Mouse (Mus musculus) liver, embryonic 12.5 days (tissue): ENCODE measurements around the gene Nrd1. TPM values are rescaled to one million over a fixed set of nuclear protein-coding genes. Genes with fewer than 3 reads are reported as not detected.
A peak's percentile ranks its signal among the peaks of the same experiment; 100 is the strongest.

ENCODE experiments used
- ATAC-seq: fragments of 200-750 bp; cut with Nextera tagmentation; 2 replicates; pipeline ENCODE4 v1.8.0; 2017; ENCODE audit warnings: moderate number of reproducible peaks, mild to moderate bottlenecking, moderate library complexity
- H3K27ac ChIP-seq: fragments of 300-500 bp; sonication (generic); 2 replicates; pipeline ENCODE4 v1.5.1; 2016; ENCODE audit warnings: mild to moderate bottlenecking
- H3K27me3 ChIP-seq: fragments of 300-500 bp; sonication (generic); replicated peaks from 2 replicates; pipeline ENCODE4 v1.6.1; 2016; ENCODE audit warnings: mild to moderate bottlenecking, moderate library complexity
- H3K36me3 ChIP-seq: fragments of 300-500 bp; sonication (generic); 2 replicates; pipeline ENCODE4 v1.6.1; 2016; ENCODE audit warnings: mild to moderate bottlenecking, moderate library complexity
- H3K4me1 ChIP-seq: fragments of 300-500 bp; sonication (generic); 2 replicates; pipeline ENCODE4 v1.6.1; 2016
- H3K4me2 ChIP-seq: fragments of 300-500 bp; sonication (generic); 2 replicates; pipeline ENCODE4 v1.6.1; 2016; ENCODE audit warnings: mild to moderate bottlenecking, moderate library complexity
- H3K4me3 ChIP-seq: fragments of 300-500 bp; sonication (generic); 2 replicates; pipeline ENCODE4 v1.5.1; 2016; ENCODE audit warnings: mild to moderate bottlenecking, moderate library complexity
- H3K9ac ChIP-seq: fragments of 300-500 bp; sonication (generic); 2 replicates; pipeline ENCODE4 v1.6.1; 2016; ENCODE audit warnings: mild to moderate bottlenecking, moderate library complexity
- H3K9me3 ChIP-seq: fragments of 300-500 bp; sonication (generic); replicated peaks from 2 replicates; pipeline ENCODE4 v1.6.1; 2016; ENCODE audit warnings: mild to moderate bottlenecking, moderate library complexity
- WGBS: fragments of 180-500 bp; shearing (Covaris S2); methylation state at CpG from one replicate; pipeline ENCODE4 v1.1.7; 2016; ENCODE audit not compliant: insufficient replicate concordance; 5-methylcytosine and 5-hydroxymethylcytosine counted together
- polyA plus RNA-seq: library from polyadenylated mRNA; unstranded; fragments of >200 nt; fragmentation: Nextera tagmentation; extraction: Ambion mirVana; gene quantifications from 2 replicates; pipeline ENCODE4 v1.2.1, GENCODE M21; 2016

The Nrd1 gene
- polyA plus RNA-seq, 1 experiment from 2014 or later = 56.0 TPM

DNA sequence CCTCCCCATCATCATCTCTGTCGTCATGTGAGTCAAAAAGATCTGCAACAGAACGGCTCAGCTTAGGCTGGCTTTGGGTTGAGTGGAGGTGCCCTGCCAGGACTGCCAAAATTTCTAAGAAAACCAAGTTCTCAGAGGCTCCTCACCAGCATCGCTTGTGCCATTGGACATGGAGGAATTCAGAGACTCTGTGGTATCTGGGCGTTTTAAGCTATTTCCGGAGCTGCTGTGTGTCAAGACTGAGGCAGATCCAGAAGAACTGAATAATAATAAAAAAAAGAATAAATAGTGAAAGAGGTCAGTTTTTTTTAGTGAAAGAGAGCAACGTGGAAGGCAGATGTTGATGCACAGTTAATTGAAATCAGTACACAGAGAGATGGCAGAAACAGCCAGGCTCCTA lies 72.4 kb downstream of the Nrd1 start:
- H3K27me3 ChIP-seq = no peaks in the 10 kb centered on the region
- H3K4me1 ChIP-seq = no peaks in the 10 kb centered on the region
- no peak for ATAC-seq
- peaks cover 36% of the 10 kb centered on the region for H3K36me3 ChIP-seq
- no peak overlapping the region for H3K27ac ChIP-seq
- 75% methylated on average over 6 of the region's 6 CpGs for WGBS
- H3K9me3 ChIP-seq = no peaks in the 10 kb centered on the region
- no peak overlapping the region for H3K4me3 ChIP-seq
- no peak overlapping the region for H3K4me2 ChIP-seq
- H3K9ac ChIP-seq = no peak overlapping the region

DNA sequence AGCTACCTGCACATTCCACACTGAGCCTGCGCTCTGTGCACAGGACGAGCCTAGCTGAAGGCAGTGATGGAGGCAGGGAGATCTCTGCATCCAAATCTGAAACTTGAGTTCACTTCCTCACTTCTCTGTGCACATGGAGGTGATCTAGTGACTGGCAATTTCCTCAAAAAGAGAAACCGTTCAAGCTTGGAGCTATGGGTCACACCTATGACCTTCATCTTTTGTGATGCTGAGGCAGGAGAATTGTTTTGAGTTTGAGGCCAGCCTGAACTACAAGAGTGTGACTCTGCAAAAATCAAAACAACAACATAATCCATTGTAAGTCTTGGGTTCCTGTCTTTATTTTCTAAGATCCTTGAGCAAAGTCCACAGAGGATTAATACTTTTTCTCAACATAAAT lies 72.8 kb downstream of the Nrd1 start:
- Histone ChIP-seq H3K4me3 (no peak overlapping the region), H3K9ac (no peak overlapping the region), H3K36me3 (peaks cover 35% of the 10 kb centered on the region), H3K4me1 (no peaks in the 10 kb centered on the region), H3K27me3 (no peaks in the 10 kb centered on the region), H3K4me2 (no peak overlapping the region), H3K9me3 (no peaks in the 10 kb centered on the region), H3K27ac (no peak overlapping the region)
- ATAC-seq = no peak
- 82% methylated on average over 3 of the region's 3 CpGs for WGBS

DNA sequence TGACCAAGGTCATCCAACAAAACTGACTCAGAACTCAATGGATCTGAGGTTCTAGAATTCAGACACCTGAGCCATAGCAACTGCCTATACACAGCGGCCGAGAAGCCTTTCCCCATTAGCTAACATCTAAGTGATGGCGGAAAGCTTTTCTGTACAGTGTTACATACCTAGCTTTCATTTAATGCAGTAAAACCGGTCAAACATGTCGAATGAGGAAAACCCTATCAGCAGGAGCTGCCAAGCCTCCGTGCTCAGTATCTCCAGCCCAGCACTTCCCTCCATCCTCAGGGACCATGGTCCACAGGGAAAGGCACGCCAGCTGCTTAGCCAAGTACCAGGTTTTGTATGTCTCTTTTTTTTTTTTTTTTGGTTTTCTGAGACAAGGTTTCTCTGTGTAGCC lies 78.5 kb downstream of the Nrd1 start:
- Histone ChIP-seq H3K4me1 (no peaks in the 10 kb centered on the region), H3K9ac (no peak overlapping the region), H3K36me3 (peaks cover 51% of the 10 kb centered on the region), H3K4me3 (no peak overlapping the region), H3K27ac (no peak overlapping the region), H3K9me3 (no peaks in the 10 kb centered on the region), H3K4me2 (no peak overlapping the region), H3K27me3 (no peaks in the 10 kb centered on the region)
- ATAC-seq = no peak
- 86% methylated on average over 7 of the region's 7 CpGs for WGBS

DNA sequence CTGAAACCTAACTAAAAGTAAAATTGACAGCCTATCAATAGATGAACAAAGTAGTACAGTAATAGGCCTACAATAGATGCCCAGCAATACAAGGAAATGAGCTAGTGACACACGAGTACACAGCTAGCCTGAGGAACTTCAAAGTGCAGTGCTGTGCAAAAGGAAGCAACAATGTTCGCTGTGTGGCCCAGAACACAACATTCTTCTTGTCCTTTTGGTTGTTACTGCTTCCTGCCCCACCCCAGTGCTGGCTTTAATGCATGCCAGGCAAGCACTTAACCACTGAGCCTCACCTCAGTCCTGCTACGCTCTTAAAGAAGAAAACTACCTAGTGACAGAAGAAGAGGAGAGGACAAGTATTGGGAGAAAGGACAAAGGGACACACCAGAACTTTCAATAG lies 79.2 kb downstream of the Nrd1 start:
- ATAC-seq = no peak
- Histone ChIP-seq H3K9me3 (no peaks in the 10 kb centered on the region), H3K4me1 (no peaks in the 10 kb centered on the region), H3K27me3 (no peaks in the 10 kb centered on the region), H3K36me3 (peaks cover 51% of the 10 kb centered on the region), H3K4me2 (no peak overlapping the region), H3K4me3 (no peak overlapping the region), H3K27ac (no peak overlapping the region), H3K9ac (no peak overlapping the region)
- WGBS = 71% methylated on average over 3 of the region's 3 CpGs

DNA sequence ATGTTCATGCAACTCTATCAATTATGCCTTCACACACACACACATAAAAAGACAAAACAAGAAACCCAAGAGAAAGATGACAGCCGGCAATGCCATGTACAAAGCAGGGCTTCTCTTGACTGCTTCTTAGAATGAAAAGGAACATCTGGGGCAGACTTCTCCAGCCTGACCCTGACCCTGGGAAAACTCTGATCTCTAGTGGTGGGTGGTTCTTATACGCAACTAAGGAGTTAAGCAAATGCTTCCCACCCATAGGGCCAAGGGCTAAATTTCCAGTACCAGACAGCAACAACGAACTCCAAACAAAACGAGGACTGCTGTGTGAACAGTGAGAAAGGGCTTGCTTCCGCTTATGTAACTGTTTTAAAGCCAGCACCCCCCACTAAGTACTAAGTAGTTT lies 79.7 kb downstream of the Nrd1 start:
- H3K27ac ChIP-seq = no peak overlapping the region
- no peak overlapping the region for H3K4me2 ChIP-seq
- WGBS = 82% methylated on average over 5 of the region's 5 CpGs
- H3K4me3 ChIP-seq = no peak overlapping the region
- peaks cover 51% of the 10 kb centered on the region for H3K36me3 ChIP-seq
- no peaks in the 10 kb centered on the region for H3K9me3 ChIP-seq
- H3K9ac ChIP-seq = no peak overlapping the region
- no peaks in the 10 kb centered on the region for H3K4me1 ChIP-seq
- no peak for ATAC-seq
- no peaks in the 10 kb centered on the region for H3K27me3 ChIP-seq

DNA sequence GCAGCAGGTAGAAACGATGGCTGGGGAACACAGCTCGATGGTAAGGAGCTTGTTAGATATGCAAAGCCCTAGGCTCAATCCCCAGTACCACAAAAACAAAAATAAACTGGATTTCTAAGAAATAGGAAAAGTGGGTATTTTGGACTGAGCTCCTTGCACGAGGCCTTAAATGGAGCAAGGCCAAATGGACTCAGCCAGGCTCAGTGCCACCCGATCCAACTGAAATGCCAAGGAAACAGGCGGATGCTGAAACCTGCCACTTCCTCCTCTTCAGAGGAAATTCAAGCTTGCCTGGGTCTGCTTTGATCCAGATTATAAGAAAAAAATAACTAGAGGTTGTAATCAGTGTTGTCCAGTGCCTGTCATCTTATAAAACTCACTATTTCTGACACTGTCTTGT lies 88.7 kb downstream of the Nrd1 start:
- Histone ChIP-seq H3K4me1 (peaks cover 36% of the 10 kb centered on the region), H3K9ac (no peak overlapping the region), H3K36me3 (0 out of 2 replicates have a peak, but pooled peaks cover 17% of the 10 kb centered on the region), H3K4me2 (no peak overlapping the region), H3K27ac (no peak overlapping the region), H3K27me3 (no peaks in the 10 kb centered on the region), H3K4me3 (no peak overlapping the region), H3K9me3 (no peaks in the 10 kb centered on the region)
- ATAC-seq = no peak
- WGBS = 84% methylated on average over 5 of the region's 5 CpGs

DNA sequence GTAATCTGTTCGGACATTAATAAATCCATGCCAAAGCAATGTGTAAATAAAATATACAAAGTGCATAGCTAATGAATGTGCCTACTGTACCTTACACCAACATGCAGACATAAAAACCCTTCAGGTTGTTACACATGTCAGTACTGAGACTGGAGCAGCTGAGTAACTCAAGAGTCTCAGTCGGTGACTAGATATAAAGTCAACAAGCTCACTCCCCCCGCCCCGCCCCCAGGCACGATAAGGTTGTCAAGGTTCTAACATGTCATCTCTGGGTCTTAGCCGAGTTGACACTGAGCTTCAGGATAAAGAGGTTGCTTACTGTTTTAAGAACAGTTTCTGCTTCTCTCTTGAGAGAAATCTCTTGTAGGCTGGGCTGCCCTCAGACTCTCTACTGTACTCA lies 89.5 kb downstream of the Nrd1 start:
- peak overlapping the region; percentile 75 for H3K27ac ChIP-seq
- no peak overlapping the region for H3K4me3 ChIP-seq
- ATAC-seq = peak; percentile 73
- H3K4me2 ChIP-seq = peak overlapping the region; percentile 17; the same call in 1 of the 2 replicates
- H3K9me3 ChIP-seq = no peaks in the 10 kb centered on the region
- no peak overlapping the region for H3K9ac ChIP-seq
- no peaks in the 10 kb centered on the region for H3K27me3 ChIP-seq
- H3K36me3 ChIP-seq = 0 out of 2 replicates have a peak, but pooled peaks cover 17% of the 10 kb centered on the region
- H3K4me1 ChIP-seq = peaks cover 40% of the 10 kb centered on the region
- 35% methylated on average over 6 of the region's 6 CpGs for WGBS

DNA sequence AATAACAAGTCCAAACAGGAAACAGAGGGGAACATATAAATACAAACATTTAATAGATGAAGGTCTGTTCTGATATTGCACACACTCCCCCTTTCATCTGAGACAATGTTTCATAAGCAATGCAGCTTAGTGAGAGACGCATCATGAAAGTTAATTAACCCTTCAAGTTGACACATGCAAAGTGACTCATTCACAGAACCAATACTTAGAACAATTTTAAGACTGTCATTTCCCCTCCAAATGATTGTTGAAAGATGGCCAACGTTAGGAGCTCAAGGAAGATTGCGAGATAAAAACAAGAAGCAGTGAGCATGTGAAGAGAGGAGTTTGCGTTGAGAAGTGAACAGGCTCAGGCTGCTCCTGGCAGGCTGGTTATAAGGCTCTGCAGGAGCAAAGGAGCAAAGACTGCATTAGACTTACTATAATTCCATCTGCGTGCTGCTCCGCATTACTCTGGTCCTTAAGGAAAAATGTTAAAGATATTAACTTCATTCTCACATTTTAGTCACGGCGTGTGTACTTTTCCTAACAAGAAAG lies 90.9 kb downstream of the Nrd1 start:
- 81% methylated on average over 8 of the region's 8 CpGs for WGBS
- peaks cover 46% of the 10 kb centered on the region for H3K4me1 ChIP-seq
- ATAC-seq = no peak
- H3K36me3 ChIP-seq = 0 out of 2 replicates have a peak, but pooled peaks cover 11% of the 10 kb centered on the region
- H3K4me3 ChIP-seq = no peak overlapping the region
- no peaks in the 10 kb centered on the region for H3K9me3 ChIP-seq
- no peaks in the 10 kb centered on the region for H3K27me3 ChIP-seq
- no peak overlapping the region for H3K27ac ChIP-seq
- no peak overlapping the region for H3K4me2 ChIP-seq
- no peak overlapping the region for H3K9ac ChIP-seq

DNA sequence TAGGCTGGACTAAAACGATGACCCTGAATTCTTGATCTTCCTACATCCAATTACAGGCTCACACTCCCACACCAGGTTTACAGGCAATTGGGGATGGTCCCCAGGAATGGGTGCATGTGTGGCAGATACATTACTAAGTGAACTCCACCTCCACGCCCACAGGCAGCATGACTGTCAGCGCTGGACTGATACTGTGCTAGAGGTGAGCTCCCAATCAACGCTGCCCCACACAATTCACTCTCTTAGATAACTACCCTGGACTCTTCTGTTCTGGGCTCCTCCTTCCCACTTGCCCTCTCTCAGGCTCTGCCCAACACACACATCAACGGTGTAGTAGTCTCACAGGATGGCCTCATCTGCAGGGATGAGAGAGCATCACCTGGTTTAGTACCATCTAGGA lies 91.9 kb downstream of the Nrd1 start:
- no peaks in the 10 kb centered on the region for H3K9me3 ChIP-seq
- H3K4me1 ChIP-seq = peaks cover 46% of the 10 kb centered on the region
- no peak overlapping the region for H3K4me3 ChIP-seq
- no peak overlapping the region for H3K4me2 ChIP-seq
- H3K9ac ChIP-seq = no peak overlapping the region
- H3K27me3 ChIP-seq = no peaks in the 10 kb centered on the region
- peak; percentile 82 for ATAC-seq
- H3K27ac ChIP-seq = 0 out of 2 replicates have a peak overlapping the region, but pooled peaks have one; percentile 20
- 47% methylated on average over 5 of the region's 5 CpGs for WGBS
- H3K36me3 ChIP-seq = 0 out of 2 replicates have a peak, but pooled peaks cover 15% of the 10 kb centered on the region

DNA sequence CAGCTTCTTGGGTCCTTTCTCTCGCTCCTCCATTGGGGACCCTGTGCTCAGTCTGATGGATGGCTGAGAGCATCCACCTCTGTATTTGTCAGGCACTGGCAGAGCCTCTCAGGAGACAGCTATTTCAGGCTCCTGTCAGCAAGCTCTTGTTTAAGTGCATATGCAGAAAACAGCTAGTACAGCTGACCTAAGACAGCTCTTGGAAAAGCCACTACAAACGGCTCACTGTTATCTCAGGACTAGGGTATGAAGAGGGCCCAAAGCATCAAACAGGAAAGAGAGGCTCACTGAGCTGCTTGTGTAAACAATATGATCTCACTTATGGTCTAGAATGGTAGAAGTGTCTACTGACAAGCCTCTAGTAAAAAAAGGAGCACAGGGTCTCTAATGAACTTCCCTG lies 93.8 kb downstream of the Nrd1 start:
- Histone ChIP-seq H3K27me3 (no peaks in the 10 kb centered on the region), H3K9ac (no peak overlapping the region), H3K36me3 (0 out of 2 replicates have a peak, but pooled peaks cover 15% of the 10 kb centered on the region), H3K4me1 (peaks cover 47% of the 10 kb centered on the region), H3K27ac (no peak overlapping the region), H3K4me2 (no peak overlapping the region), H3K9me3 (no peaks in the 10 kb centered on the region), H3K4me3 (no peak overlapping the region)
- no peak for ATAC-seq
- WGBS = 53% methylated on average over 2 of the region's 2 CpGs

DNA sequence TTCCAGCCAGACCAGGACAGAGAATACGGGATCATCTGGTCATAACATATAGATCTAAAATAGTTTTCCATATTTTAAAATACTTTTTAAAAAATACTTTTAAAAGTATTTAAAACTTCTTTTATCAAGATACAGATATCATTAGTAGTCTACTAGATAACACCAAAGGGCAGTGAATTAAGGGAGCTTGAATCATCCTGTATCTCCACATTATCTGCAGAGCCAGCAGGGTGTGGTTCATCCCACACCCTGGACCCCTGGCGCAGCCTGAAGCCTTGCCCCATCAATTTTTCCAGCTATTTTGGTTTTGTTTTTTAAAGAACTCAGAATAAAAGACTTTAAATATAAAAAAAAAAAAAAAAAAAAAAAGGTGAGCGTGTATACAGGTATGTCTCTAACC lies 98.4 kb downstream of the Nrd1 start:
- ATAC-seq = peak; percentile 83
- no peak overlapping the region for H3K4me3 ChIP-seq
- H3K4me1 ChIP-seq = peaks cover 28% of the 10 kb centered on the region
- 53% methylated on average over 3 of the region's 3 CpGs for WGBS
- H3K9me3 ChIP-seq = no peaks in the 10 kb centered on the region
- H3K27me3 ChIP-seq = no peaks in the 10 kb centered on the region
- H3K9ac ChIP-seq = no peak overlapping the region
- peak overlapping the region; percentile 70; the same call in 1 of the 2 replicates for H3K27ac ChIP-seq
- peaks cover 18% of the 10 kb centered on the region for H3K36me3 ChIP-seq
- H3K4me2 ChIP-seq = peak overlapping the region; percentile 38

DNA sequence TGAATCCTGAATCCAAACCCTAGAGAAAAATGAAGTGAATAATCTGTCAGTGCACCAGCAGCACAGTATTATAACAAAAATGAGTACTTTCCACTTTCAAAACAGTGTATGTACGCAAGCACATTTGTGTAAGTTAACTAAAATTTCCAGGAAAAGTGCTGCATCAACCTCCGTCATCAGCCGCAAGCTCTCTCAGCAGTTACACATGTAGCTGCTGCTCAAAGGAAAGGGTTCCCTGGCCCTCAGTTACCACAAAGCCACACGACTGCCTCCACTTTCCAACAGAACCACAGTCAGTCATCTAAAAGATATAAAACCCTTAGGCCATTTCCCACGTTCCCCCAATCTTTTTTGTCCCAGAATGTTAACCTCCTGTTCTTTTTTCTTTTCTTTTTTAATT lies 102.1 kb downstream of the Nrd1 start:
- Histone ChIP-seq H3K9me3 (no peaks in the 10 kb centered on the region), H3K36me3 (peaks cover 11% of the 10 kb centered on the region), H3K27me3 (no peaks in the 10 kb centered on the region), H3K27ac (no peak overlapping the region), H3K9ac (no peak overlapping the region), H3K4me2 (no peak overlapping the region), H3K4me3 (no peak overlapping the region), H3K4me1 (peaks cover 27% of the 10 kb centered on the region)
- ATAC-seq = no peak
- whole genome bisulfite sequencing = 61% methylated on average over 5 of the region's 5 CpGs
